Mouse (Mus musculus): ENCODE measurements around the gene Klrg1. TPM values are rescaled to one million over a fixed set of nuclear protein-coding genes. Genes with fewer than 3 reads are reported as not detected.

Klrg1 gene
- total RNA-seq (2014; fragmentation: Nextera tagmentation) (not detected in 2 replicates), total RNA-seq (2017) (not detected in 2 replicates)

DNA sequence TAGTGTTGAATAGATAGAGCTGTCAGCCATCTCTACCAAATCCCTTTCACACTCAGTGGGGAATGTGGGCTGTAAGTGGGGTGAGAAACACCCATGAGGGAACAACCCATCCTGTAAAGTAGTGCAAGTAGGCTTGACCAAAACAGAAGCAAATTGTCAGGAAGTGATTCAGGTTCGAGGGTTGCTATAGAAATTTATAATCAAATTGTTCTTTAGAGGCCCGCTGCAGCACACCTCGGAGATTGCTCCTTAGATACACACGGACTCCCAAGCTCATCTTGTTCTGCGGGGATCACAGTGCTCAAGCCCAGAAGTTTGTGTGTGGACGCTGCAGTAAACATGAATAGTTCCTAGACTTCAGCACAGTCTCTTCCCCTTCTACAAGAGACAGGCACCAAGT lies at the start of gene Klrg1:
Gene Klrg1 (minus strand): TSS at position 101 of the 400 bp plus-strand sequence.
- no peak for ATAC-seq (replicated peaks; ENCODE audit: poor library complexity, severe bottlenecking)

DNA sequence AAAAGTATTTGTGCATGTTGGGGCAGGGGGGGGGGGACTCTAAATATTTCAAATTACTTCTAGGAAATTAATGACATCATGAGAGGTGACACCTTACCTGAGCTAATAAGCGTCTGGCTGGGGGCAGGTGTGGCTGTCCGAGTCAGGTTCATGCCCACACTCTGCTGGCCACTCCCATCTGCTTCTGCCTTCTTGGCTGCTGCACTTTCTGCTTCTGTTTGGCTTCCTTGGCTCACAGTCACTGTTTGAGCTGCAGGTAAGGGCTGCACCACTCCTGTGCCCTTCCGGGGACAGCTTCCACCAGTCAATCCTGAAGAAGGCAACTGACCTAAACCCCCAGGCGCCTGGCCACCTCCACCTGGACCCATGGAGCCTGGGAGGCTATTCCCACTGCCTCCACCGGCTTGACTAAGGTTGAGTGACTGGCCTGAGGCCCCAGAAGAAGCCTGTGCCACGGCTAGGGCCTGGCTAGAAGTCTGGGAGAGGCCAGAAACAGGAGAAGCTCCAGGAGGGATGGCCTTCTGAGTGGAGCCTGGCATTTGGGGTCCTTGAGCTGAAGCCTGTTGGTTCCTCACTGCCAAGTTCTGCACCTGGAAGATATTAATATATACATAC lies 42.8 kb upstream of the Klrg1 start:
- no peak for ATAC-seq (replicated peaks; ENCODE audit: poor library complexity, severe bottlenecking)

DNA sequence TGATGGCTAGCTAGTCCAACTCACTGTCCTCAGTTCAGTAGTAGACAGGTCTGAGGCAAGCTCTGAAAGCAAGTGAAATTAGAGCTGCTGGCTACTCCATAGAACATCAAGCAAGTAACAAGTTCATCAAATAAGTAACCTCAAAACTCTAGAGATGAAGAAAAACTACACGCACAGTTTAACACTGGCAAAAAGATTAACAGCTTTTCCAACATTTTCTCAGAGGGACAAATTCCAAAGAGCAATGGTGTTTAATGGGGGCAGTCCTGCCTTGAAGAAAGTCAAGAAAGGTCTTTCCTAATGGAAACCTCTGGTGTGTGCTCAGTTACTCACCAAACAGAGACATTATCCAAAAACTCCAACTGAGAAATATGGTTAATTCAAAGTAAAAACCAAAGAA lies 36.0 kb upstream of the Klrg1 start:
- ATAC-seq (replicated peaks; ENCODE audit: poor library complexity, severe bottlenecking): no peak

DNA sequence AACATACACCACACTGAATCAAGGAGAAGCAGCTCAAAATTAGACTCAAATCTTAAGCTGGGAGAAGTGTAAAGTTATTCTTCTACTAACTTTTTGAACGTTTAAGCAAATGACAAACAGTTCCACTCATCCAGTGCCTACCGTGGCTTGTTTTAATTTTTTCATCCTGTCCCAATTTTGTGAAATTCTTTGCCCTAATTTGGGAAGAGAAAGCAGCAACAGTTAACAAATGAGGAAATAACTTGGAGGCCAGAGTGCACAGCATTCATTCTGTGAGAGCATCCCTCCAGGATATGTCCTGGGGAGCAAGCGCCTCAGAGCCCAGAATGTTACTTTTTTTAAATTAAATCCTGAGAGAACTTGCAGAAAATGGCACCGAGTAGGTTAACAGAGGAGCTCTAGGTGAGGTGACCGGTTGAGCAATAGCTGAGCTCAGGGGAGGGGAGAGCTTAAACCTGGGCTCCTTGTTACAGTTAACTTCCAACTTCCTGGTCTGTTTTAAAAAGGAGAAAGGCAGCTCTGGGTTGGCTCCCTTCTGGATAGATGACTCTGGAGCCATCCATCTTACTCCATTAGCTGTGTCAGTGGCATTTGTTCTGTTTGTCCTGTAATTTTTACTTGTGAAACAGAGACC lies 27.6 kb upstream of the Klrg1 start:
- ATAC-seq (replicated peaks; ENCODE audit: poor library complexity, severe bottlenecking): peak; percentile 10

DNA sequence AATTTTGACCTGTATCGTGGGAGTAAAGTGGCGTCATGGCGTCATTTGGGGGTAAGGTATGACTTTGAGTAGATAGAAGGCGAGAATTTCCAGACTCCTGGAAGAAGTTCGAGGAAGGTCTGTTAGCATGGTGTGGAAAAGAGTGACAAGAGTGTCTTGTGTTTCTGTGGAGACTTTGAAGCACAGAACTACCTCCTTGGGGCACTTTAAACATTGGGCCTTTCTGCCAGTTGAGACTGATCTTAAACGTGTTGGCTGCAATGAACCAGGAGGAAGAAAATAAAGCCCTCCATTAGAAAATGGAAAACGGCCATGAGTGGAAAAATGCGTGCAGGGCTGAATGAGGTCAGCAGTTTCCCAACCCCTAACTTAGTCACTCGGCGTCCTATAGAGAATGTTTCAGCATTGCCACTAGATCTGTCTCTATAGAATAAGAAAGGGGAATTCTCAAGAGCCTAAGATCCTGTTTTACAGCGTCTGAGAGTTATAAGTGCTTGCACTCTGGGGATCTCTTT lies 26.8 kb upstream of the Klrg1 start:
- peak; percentile 28 for ATAC-seq (replicated peaks; ENCODE audit: poor library complexity, severe bottlenecking)

DNA sequence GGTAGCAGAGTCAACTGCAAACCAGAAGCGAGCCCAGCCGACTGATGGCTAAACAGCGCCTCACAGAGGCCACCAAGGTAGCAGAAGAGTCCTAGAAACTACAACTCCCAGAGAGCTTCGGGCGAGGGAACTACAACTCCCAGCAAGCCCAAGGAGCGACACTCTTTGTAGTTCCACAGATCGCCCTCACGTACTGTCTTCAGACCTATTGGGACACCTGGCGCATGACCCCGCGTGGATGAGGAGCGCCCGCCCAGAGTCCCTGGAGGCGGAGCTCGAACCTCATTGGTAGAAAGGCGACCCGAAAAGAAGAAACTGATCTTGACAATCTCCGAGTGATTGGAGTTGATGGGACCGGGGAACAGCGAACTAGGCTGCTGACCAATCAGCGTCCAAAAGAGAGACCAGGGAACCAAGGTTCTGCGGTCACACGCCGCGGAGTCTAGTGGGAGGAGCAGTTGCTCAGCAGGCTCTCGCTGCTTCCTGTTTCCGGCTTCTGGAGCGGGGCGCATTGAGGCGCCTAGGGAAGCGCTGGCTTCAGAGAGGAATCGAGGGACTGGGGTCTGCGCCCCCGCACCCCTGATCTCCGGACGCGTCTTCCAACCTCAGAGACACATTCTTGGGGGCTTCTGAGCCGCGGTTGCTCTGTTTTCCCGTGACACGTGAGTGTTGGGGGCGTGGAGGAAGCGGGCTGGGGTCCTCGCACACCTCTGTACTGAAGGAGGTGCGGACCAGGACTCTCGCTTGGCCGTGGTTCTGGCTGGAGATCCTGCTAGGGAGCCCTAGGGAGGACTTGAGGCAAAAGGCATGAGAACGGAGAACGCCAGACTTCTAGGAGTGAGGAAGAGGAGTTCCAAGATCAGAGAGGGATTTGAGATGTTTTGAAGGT lies 26.1 kb upstream of the Klrg1 start, which contains the start of gene M6pr:
Gene M6pr (plus strand): TSS at position 216 of the 889 bp plus-strand sequence.
- peak; percentile 78 for ATAC-seq (replicated peaks; ENCODE audit: poor library complexity, severe bottlenecking)

DNA sequence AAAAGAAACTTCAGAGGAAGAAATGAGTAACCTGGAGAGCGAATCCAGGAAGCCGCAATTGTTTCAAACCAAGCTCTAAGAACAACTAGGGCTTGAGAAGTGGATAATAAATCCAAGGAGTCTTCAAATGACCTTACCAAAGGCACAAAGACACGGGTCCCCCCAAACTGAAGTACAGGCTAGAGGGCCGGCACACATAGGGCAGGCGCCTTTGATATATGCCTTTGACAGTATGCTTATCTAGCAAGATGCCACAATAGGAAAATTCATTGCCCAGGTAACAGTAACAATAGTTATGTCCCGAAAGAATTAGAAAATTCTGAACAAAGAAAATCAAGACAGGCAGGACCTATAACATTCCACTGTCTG lies 25.4 kb upstream of the Klrg1 start:
- ATAC-seq (replicated peaks; ENCODE audit: poor library complexity, severe bottlenecking): no peak

DNA sequence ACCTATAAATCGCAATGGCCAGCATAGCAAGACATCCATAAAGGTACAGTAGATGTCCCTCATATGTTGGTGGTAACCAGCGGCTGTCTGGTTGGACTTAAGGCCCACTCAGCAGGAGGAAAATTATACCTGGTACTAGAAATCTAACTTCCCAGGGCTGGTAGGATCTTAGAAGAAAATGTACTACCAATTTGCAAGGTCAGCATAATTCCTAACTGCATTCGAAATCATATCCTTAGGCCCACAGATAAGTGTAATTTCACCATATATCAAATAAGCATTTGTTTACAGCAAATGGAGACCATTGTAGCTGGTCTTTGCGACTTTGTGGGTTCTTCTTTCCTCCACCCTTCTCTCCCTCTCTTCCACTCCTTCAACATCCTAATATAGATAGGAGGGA lies 24.0 kb upstream of the Klrg1 start:
- ATAC-seq (replicated peaks; ENCODE audit: poor library complexity, severe bottlenecking): no peak

DNA sequence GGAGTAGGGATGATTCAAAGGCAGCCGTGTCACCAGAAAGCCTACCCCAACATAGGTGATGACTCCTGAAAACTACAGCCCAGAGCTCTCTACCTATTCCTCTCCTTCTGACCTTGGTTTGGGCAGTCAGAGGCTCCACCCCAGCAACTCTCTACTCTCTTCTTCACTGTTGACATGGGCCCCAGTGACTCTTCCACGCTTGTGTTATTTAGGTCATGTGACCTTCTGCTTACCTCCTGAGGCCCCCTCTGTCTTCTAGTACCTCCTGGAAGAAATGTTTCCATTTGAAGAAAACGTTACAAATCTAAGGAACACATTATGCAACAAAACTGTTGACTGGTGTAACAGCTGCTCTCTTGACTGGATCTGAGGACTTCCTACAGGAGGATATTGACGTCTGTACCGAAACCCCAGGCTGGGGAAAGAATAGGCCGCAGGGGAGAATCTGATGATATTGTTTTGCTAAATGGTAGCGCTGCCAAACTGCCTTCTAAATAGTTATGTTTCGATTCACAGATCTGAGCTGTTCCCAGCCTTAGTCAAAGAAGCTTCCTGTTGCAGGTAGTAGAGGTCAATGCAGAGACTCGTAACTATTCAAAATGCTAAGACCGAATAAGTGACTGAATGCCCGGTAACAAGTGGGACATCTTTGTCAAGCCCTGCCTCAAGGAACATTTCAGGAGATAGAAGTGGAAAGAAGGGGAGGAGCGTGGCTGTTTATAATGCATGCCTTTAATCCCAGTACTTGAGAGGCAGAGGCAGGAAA lies 22.3 kb upstream of the Klrg1 start:
- ATAC-seq (replicated peaks; ENCODE audit: poor library complexity, severe bottlenecking): no peak

DNA sequence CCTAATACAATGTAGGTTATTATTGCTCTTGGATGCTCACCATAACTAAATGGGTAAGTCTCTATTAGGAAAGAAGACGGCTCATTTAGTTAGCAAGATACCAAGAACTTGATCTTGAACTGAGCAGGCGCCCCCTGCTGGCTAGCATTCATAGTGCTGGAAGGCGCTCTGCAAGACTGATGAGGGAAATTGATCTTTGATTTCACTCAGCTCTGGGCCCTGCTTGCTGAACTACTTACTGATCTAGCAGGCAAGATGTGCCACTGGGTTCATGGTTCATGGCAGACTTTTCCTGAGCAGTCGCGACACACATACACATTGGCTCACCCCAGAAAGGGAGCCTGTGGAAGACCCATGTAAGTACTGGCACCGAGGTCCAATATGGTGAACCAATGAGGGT lies 21.7 kb upstream of the Klrg1 start:
- peak; percentile 12; the same call in 1 of the 2 replicates for ATAC-seq (replicated peaks; ENCODE audit: poor library complexity, severe bottlenecking)

DNA sequence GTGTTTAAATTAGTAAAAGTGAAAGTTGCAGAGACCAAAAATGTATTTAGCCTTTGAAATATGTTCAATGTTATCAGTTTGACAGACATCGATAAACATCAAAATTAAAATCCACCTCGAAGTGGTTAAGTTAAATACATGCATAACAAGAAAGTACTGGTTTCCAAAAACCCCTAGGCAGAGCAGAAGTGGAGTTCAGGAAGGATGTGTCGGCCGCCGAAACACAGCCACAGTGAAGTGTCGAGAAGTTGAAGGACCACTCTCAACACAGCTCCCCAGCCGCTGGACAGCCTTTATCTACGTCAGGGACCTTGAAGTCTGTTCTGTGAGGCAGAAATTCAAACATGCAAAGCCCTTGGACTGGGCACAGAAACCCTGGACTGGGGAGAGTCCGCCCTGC lies 20.8 kb upstream of the Klrg1 start:
- ATAC-seq (replicated peaks; ENCODE audit: poor library complexity, severe bottlenecking): no peak

DNA sequence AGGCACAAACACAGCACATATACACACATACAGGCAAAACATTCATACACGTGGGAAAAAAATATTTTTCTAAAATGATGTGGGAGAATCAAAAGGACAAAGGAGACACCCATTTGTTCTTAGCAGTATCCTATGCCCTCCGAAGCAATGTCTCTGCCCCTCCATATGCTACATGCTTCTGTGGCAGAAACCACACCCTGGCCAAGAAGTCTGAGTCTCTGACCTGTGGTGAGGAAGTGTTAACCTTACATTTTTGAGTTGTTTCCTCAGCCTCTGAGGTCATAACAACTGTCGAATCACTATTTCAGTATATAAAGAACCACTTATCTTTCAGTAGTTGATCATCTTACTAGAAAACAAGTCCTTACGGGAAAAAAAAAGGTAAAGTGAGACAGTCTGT lies 20.0 kb upstream of the Klrg1 start:
- no peak; the same call in 1 of the 2 replicates for ATAC-seq (replicated peaks; ENCODE audit: poor library complexity, severe bottlenecking)

DNA sequence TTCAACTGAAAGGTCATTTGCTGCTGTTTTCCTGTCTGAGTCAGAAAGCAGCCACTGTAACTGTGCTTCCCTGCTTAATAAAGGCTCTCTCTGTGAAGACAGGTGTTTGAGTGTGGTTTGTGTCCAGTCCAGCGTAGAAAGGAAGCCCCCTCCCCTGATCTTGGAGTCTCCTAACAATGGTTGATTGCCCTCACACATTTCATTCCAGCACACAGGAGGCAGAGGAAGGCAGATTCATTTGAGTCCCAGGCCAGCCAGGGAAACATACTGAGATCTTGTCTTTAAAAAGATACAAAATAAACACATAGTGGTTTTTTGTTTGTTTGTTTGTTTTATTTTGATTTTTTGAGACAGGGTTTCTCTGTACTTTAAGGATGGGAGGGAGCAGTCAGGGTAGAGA lies 19.4 kb upstream of the Klrg1 start:
- no peak for ATAC-seq (replicated peaks; ENCODE audit: poor library complexity, severe bottlenecking)

DNA sequence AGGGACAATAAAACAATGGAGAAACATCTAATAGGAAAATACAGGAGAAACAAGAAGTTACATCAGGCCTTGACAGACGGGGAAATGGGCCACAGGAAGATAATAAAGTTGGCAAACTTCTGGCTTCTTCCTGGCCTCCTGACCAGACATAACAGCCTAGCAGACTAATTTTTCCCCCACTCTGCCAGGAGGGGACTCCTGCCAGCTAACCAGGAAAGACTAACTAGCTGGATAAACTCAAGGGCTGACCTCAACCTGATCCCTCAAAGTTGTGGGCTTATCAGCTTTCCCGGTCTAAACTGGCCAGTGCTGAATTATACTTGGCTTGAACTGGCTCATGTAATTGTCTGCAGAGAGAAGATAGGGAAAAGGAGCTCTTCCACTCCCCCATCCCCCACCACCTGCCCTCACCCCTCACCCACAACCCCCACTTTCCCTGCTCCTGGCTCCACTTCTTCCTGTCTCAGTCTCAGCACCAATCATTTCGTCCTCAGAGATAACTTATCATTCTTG lies 17.0 kb upstream of the Klrg1 start:
- ATAC-seq (replicated peaks; ENCODE audit: poor library complexity, severe bottlenecking): 0 out of 2 replicates have a peak, but pooled peaks have one; percentile 17

DNA sequence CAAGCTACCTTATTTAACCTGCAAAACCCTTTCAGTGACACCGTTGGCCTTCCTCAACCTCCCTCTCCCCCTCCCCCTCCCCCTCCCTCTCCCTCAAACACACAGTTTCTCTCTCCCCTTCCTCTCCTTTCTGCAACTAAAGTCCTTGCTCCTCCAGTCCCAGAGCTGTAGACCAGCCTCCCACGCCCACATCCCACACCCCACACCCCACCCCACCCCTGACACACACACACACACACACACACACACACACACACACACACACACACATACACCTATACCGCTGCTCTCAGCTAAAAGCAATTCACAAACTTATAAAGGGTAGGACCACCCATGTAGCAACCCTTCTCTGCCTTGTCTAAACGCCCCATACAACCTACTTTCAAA lies 15.5 kb upstream of the Klrg1 start:
- ATAC-seq (replicated peaks; ENCODE audit: poor library complexity, severe bottlenecking): no peak

DNA sequence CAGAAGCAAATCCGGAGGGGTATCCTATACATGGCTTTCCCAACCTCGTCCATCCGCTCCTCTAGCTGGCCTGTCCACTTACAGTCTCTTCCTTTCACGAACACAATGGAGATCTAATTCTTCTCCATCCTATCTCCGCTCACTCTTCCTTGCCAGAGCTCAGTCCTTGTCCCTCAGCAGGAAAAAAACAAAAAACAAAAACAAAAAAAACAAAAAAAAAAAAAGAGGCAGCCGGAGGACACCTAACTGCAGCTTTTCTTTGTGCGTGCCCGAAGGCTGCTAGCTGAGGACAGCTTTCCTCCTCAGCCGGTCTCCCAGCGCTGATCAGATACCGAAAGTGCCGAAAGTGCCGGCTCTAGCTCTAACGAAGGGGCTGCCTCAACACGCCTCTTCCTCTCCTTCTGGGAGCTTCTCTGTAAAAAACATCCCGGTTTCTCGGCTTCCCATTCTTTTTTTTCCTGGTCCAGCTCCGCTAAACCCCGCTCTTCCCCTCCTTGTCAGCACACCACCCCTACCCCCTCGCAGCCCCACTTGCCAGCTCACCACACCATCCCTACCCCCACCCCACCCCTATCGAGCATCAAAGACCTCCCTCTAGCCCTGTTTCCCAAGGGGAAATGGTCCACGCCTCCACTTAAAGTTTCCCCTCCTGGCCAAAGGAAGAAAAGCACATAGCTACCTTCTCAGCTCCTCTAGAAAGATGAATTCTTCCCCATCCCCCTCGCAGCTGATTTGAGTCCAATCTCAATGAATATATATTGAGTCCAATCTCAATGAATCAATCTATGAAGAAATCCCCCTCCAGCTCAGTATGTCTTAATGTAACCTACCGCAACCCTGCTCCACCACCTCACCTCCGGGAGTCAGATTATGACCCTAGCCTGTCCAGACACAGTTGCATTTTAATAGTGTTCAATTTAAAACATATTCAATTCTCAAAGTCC lies 14.9 kb upstream of the Klrg1 start:
- ATAC-seq (replicated peaks; ENCODE audit: poor library complexity, severe bottlenecking): peak; percentile 74

DNA sequence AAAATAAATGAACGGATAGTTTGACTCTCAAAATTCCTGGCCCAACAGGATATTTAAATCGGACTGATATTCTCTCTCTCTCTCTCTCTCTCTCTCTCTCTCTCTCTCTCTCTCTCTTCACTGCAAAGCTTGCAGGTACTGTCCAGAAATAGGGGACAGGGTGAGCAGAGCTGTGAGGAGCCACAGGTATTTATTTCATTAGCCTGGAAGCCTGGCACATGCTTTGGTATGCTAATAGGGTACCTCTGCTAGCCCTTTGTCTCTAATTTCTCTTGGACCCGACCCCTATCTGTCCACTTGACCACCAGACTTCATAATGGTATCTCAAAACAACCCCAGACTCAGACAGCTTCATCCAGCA lies 14.2 kb upstream of the Klrg1 start:
- no peak for ATAC-seq (replicated peaks; ENCODE audit: poor library complexity, severe bottlenecking)

DNA sequence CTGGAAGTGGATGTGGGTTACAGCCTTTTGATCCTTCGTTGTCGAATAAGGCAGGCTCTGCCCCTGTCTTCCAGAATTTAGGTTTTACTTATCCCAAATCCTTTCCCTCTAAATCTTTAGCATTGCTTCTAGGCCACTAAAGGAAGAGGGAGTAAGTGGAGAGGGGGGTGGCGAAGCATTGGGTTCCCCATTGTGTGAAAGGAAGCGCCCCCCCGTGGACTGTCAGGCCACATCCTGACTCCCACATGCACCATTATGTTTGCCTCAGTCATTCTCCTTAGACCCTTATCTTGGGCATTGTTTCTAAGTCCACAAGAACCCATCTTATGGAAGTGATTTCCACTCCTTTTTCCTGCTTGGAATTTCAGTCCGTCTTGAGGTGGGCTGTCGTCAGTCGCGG lies 12.6 kb upstream of the Klrg1 start:
- ATAC-seq (replicated peaks; ENCODE audit: poor library complexity, severe bottlenecking): no peak

DNA sequence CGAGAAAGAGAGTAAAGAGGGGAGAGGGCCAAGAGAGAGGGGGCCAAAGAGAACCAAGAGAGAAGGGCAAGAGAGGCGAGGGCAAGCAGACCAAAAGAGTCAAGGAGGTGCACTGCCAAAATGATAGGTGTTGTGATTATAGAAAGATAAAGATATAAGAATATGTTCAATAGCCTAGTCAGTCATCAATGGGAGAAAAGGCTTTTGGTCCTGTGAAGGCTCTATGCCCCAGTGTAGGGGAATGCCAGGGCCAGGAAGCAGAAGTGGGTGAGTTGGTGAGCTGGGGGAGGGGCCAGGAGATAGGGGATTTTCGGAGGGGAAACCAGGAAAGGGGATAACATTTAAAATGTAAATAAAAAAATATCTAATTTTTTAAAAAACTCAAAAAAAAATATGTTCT lies 11.6 kb upstream of the Klrg1 start:
- ATAC-seq (replicated peaks; ENCODE audit: poor library complexity, severe bottlenecking): no peak

Data from granulocyte monocyte progenitor cell, adult 5-6 weeks (primary cell).